Mouse (Mus musculus) CD4-positive, CD25-positive, alpha-beta regulatory T cell, adult 4 months (primary cell): ENCODE results near the gene Cfap61. TPM values are rescaled to one million over a fixed set of nuclear protein-coding genes. Genes with fewer than 3 reads are reported as not detected.
A peak's percentile ranks its signal among the peaks of the same experiment; 100 is the strongest.

Experiments used
- ATAC-seq: one replicate; pipeline ENCODE4 v1.8.0; 2017
- polyA plus RNA-seq, 2 experiments: library from polyadenylated mRNA; unstranded; fragments of 100-300 nt; shearing (Covaris generic); gene quantifications; one replicate each; pipeline ENCODE4 v1.2.1; 2017

Gene Cfap61
- polyA plus RNA-seq, 2 experiments from 2014 or later, result not detected

GRCm38 (mm10) chr2:146015341-146016186 lies 81.0 kb downstream of the Cfap61 start:
- ATAC-seq, result no peak

GRCm38 (mm10) chr2:146022846-146023245 lies 88.3 kb downstream of the Cfap61 start:
- ATAC-seq, result no peak

- no peak for ATAC-seq
Observed at GRCm38 (mm10) chr2:146043640-146044039, 109.1 kb downstream of the Cfap61 start.

- no peak for ATAC-seq
Observed at GRCm38 (mm10) chr2:146044926-146045890, 110.6 kb downstream of the Cfap61 start.

GRCm38 (mm10) chr2:146047691-146048090 lies 113.1 kb downstream of the Cfap61 start:
- no peak for ATAC-seq

GRCm38 (mm10) chr2:146048221-146048829 lies 113.7 kb downstream of the Cfap61 start:
- ATAC-seq, result no peak

- ATAC-seq, result no peak
Observed at GRCm38 (mm10) chr2:146049339-146049738, 114.8 kb downstream of the Cfap61 start.

- ATAC-seq, result no peak
Observed at GRCm38 (mm10) chr2:146050069-146050468, 115.5 kb downstream of the Cfap61 start.

- ATAC-seq, result no peak
Observed at GRCm38 (mm10) chr2:146051334-146051733, 116.8 kb downstream of the Cfap61 start.

- ATAC-seq, result no peak
Observed at GRCm38 (mm10) chr2:146057123-146057522, 122.5 kb downstream of the Cfap61 start.

GRCm38 (mm10) chr2:146058791-146059190 lies 124.2 kb downstream of the Cfap61 start:
- ATAC-seq, result no peak

- ATAC-seq, result no peak
Observed at GRCm38 (mm10) chr2:146061421-146062300, 127.1 kb downstream of the Cfap61 start.

- ATAC-seq, result peak; percentile 41
Observed at GRCm38 (mm10) chr2:146062330-146063092, 127.9 kb downstream of the Cfap61 start.

GRCm38 (mm10) chr2:146063093-146064074 lies 128.8 kb downstream of the Cfap61 start:
- no peak for ATAC-seq

GRCm38 (mm10) chr2:146067364-146067763 lies 132.8 kb downstream of the Cfap61 start:
- no peak for ATAC-seq

GRCm38 (mm10) chr2:146073300-146073699 lies 138.7 kb downstream of the Cfap61 start:
- ATAC-seq, result no peak

GRCm38 (mm10) chr2:146077117-146077516 lies 142.5 kb downstream of the Cfap61 start:
- ATAC-seq, result no peak

GRCm38 (mm10) chr2:146080282-146080681 lies 145.7 kb downstream of the Cfap61 start:
- no peak for ATAC-seq

GRCm38 (mm10) chr2:146083326-146083871 lies 148.8 kb downstream of the Cfap61 start:
- ATAC-seq, result no peak
